Mouse (Mus musculus): Measurements from ENCODE around the gene Hmgb1.
"Not testable (repeated sequence)": the region's sequence is repeated elsewhere in the genome, so short reads cannot be mapped to it uniquely, and the experiment has no call there.

DNA sequence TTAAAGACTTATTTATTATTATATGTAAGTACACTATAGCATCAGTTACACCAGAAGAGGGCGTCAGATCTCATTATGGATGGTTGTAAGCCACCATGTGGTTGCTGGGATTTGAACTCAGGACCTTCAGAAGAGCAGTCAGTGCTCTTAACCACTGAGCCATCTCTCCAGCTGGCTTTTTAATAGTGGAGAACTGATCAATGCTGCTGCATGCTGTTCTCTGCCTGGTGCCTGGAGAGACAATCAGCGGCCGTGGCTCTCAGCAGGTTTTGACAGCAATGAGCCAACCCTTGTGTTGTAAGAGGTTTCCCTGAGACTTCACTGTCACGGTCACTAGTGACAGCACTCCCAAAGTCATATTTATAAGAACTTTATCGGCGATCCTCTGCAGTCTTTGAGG, 46.2 kb downstream of the Hmgb1 start:
- TF ChIP-seq POLR2A (IDR thresholded peaks at IDR 0.05; ENCODE audit: extremely low read depth, insufficient read depth, low read length); CTCF (IDR thresholded peaks at IDR 0.05; ENCODE audit: low read depth, low read length): not testable (repeated sequence)
